Mouse (Mus musculus): ENCODE data around the gene Lsm4.
A peak's percentile ranks its signal among the peaks of the same experiment; 100 is the strongest.

Gene Lsm4

GRCm38 (mm10) chr8:70673079-70673856, at the start of gene Lsm4:
Gene Lsm4, plus strand, starts transcription at chr8:70673248.
- peak; percentile 99 for DNase-seq (ENCODE audit: low spot score)

- peak; percentile 44 for DNase-seq (ENCODE audit: low spot score)
Measured at GRCm38 (mm10) chr8:70625104-70625503, 47.9 kb upstream of the Lsm4 start.

GRCm38 (mm10) chr8:70627041-70627440, 46.0 kb upstream of the Lsm4 start:
- DNase-seq (ENCODE audit: low spot score), result no peak

- no peak for DNase-seq (ENCODE audit: low spot score)
Measured at GRCm38 (mm10) chr8:70628986-70629490, 44.0 kb upstream of the Lsm4 start.

- DNase-seq (ENCODE audit: low spot score), result peak; percentile 83
Measured at GRCm38 (mm10) chr8:70629574-70630531, 43.2 kb upstream of the Lsm4 start.

GRCm38 (mm10) chr8:70630532-70631381, 42.3 kb upstream of the Lsm4 start:
- peak; percentile 45 for DNase-seq (ENCODE audit: low spot score)

- no peak for DNase-seq (ENCODE audit: low spot score)
Measured at GRCm38 (mm10) chr8:70631436-70631835, 41.6 kb upstream of the Lsm4 start.

- DNase-seq (ENCODE audit: low spot score), result no peak
Measured at GRCm38 (mm10) chr8:70632346-70632892, 40.6 kb upstream of the Lsm4 start, which contains the start of gene Gdf15. Gene Gdf15, minus strand, starts transcription at chr8:70632456.

- DNase-seq (ENCODE audit: low spot score), result no peak
Measured at GRCm38 (mm10) chr8:70634066-70634465, 39.0 kb upstream of the Lsm4 start.

GRCm38 (mm10) chr8:70635527-70635926, 37.5 kb upstream of the Lsm4 start:
- DNase-seq (ENCODE audit: low spot score), result no peak

GRCm38 (mm10) chr8:70636838-70637237, 36.2 kb upstream of the Lsm4 start:
- no peak for DNase-seq (ENCODE audit: low spot score)

GRCm38 (mm10) chr8:70638752-70639151, 34.3 kb upstream of the Lsm4 start:
- DNase-seq (ENCODE audit: low spot score), result no peak

- DNase-seq (ENCODE audit: low spot score), result no peak
Measured at GRCm38 (mm10) chr8:70643019-70643418, 30.0 kb upstream of the Lsm4 start.

- DNase-seq (ENCODE audit: low spot score), result peak; percentile 37
Measured at GRCm38 (mm10) chr8:70644065-70644464, 29.0 kb upstream of the Lsm4 start.

GRCm38 (mm10) chr8:70645501-70646224, 27.4 kb upstream of the Lsm4 start:
- DNase-seq (ENCODE audit: low spot score), result no peak

- no peak for DNase-seq (ENCODE audit: low spot score)
Measured at GRCm38 (mm10) chr8:70646369-70646768, 26.7 kb upstream of the Lsm4 start.

GRCm38 (mm10) chr8:70646775-70647174, 26.3 kb upstream of the Lsm4 start:
- DNase-seq (ENCODE audit: low spot score), result no peak

- no peak for DNase-seq (ENCODE audit: low spot score)
Measured at GRCm38 (mm10) chr8:70647343-70648163, 25.5 kb upstream of the Lsm4 start.

- no peak for DNase-seq (ENCODE audit: low spot score)
Measured at GRCm38 (mm10) chr8:70648164-70648442, 24.9 kb upstream of the Lsm4 start.

- DNase-seq (ENCODE audit: low spot score), result no peak
Measured at GRCm38 (mm10) chr8:70648921-70649320, 24.1 kb upstream of the Lsm4 start.

All from c-Kit-positive CD71-positive TER-119-positive erythroid progenitor cells, embryonic 14.5 days (primary cell).